ENCODE assay signal across 24 mouse cellular contexts in genomic region chr1:39332456-39332855, GRCm38 (mm10).
"Had no signal": no experiment of that assay in that cellular context is flagged by ENCODE, and none has a peak within 500 bp of the region (broad histone marks: within the 10 kb centered on the region; RNA-seq: fewer than 3 reads in every experiment).

No protein-coding gene starts in this region.

- ATAC-seq: hindbrain, postnatal 0 days; liver, embryonic 12.5 days had no signal

- H3K9me3 ChIP-seq: heart, embryonic 13.5 days; heart, embryonic 15.5 days; hindbrain, embryonic 13.5 days; hindbrain, embryonic 15.5 days; limb, embryonic 13.5 days; limb, embryonic 15.5 days; liver, embryonic 12.5 days had no signal

- H3K4me3 ChIP-seq: gastrocnemius, adult 2 months; heart, adult 2 months; heart, embryonic 13.5 days; heart, embryonic 15.5 days; hindbrain, embryonic 13.5 days; hindbrain, embryonic 15.5 days; layer of hippocampus, adult 2 months; left cerebral cortex, adult 2 months; limb, embryonic 13.5 days; limb, embryonic 15.5 days; liver, embryonic 12.5 days had no signal

- H3K9ac ChIP-seq: heart, embryonic 13.5 days; heart, embryonic 15.5 days; hindbrain, embryonic 13.5 days; hindbrain, embryonic 15.5 days; limb, embryonic 13.5 days; limb, embryonic 15.5 days; liver, embryonic 12.5 days; liver, embryonic 14.5 days had no signal

- H3K36me3 ChIP-seq: heart, embryonic 13.5 days; heart, embryonic 15.5 days; hindbrain, embryonic 13.5 days; hindbrain, embryonic 15.5 days; limb, embryonic 13.5 days; limb, embryonic 15.5 days; liver, embryonic 12.5 days had no signal

- H3K4me1 ChIP-seq: hindbrain, embryonic 15.5 days; liver, embryonic 12.5 days had no signal

- H3K4me2 ChIP-seq: heart, embryonic 11.5 days; heart, embryonic 13.5 days; heart, embryonic 15.5 days; hindbrain, embryonic 13.5 days; hindbrain, embryonic 15.5 days; limb, embryonic 13.5 days; limb, embryonic 15.5 days; liver, embryonic 12.5 days had no signal

- DNase-seq: gastrocnemius, adult 2 months; gastrocnemius, postnatal 10 days; gastrocnemius, postnatal 25 days; heart, adult 11 months; heart, adult 2 months; heart, postnatal 14 days; heart, postnatal 36 days; kidney, adult 18-20 months; kidney, adult 8-10 months; kidney, postnatal 10 days; kidney, postnatal 25 days; kidney, postnatal 4 days had no signal

- H3K27ac ChIP-seq: gastrocnemius, adult 2 months; heart, adult 2 months; hindbrain, embryonic 13.5 days; hindbrain, embryonic 15.5 days; hindbrain, postnatal 0 days; layer of hippocampus, adult 2 months; left cerebral cortex, adult 2 months; limb, embryonic 13.5 days; limb, embryonic 15.5 days; liver, embryonic 12.5 days; liver, embryonic 14.5 days had no signal

- H3K27me3 ChIP-seq: heart, embryonic 15.5 days; hindbrain, embryonic 15.5 days; limb, embryonic 15.5 days had no signal
